Mouse (Mus musculus) lung, embryonic 14.5 days (tissue): ENCODE data around the gene Il6st. TPM values are rescaled to one million over a fixed set of nuclear protein-coding genes. Genes with fewer than 3 reads are reported as not detected.
A peak's percentile ranks its signal among the peaks of the same experiment; 100 is the strongest.

ENCODE experiments used
- ATAC-seq: fragments of 200-750 bp; cut with Nextera tagmentation; 2 replicates; pipeline ENCODE4 v1.8.0; 2017; ENCODE audit warnings: mild to moderate bottlenecking, moderate TSS enrichment, moderate library complexity; ENCODE audit not compliant: insufficient read depth
- DNase-seq: peaks from one replicate; pipeline ENCODE4 v3.0.0-alpha.2; 2015
- H3K27ac ChIP-seq: fragments of 300-500 bp; sonication (generic); 2 replicates; pipeline ENCODE4 v1.5.1; 2014; ENCODE audit warnings: low read depth, mild to moderate bottlenecking, moderate library complexity
- H3K27me3 ChIP-seq: fragments of 300-500 bp; sonication (generic); 2 replicates; pipeline ENCODE4 v1.6.1; 2014; ENCODE audit warnings: low read length, control low read depth; ENCODE audit not compliant: insufficient read depth
- H3K36me3 ChIP-seq: fragments of 300-500 bp; sonication (generic); 2 replicates; pipeline ENCODE4 v1.6.1; 2014; ENCODE audit warnings: control low read depth; ENCODE audit not compliant: insufficient read depth
- H3K4me1 ChIP-seq: fragments of 300-500 bp; sonication (generic); 2 replicates; pipeline ENCODE4 v1.6.1; 2014; ENCODE audit warnings: antibody characterized with exemption, control low read depth; ENCODE audit not compliant: insufficient read depth
- H3K4me2 ChIP-seq: fragments of 300-500 bp; sonication (generic); 2 replicates; pipeline ENCODE4 v1.6.1; 2014; ENCODE audit warnings: mild to moderate bottlenecking
- H3K4me3 ChIP-seq: fragments of 300-500 bp; sonication (generic); 2 replicates; pipeline ENCODE4 v1.5.1; 2014; ENCODE audit warnings: low read depth, low read length
- H3K9ac ChIP-seq: fragments of 300-500 bp; sonication (generic); 2 replicates; pipeline ENCODE4 v1.6.1; 2014
- H3K9me3 ChIP-seq: fragments of 300-500 bp; sonication (generic); 2 replicates; pipeline ENCODE4 v1.6.1; 2016; ENCODE audit warnings: low read depth, low read length, control low read depth
- CTCF ChIP-seq: IDR thresholded peaks from 2 replicates; pipeline ENCODE4 v1.5.1; 2016; ENCODE audit warnings: antibody characterized with exemption, low read depth
- WGBS: fragments of 180-500 bp; shearing (Covaris S2); extraction: QIAGEN DNeasy Blood & Tissue Kit; methylation state at CpG from one replicate; pipeline ENCODE4 v1.1.7; 2014; 5-methylcytosine and 5-hydroxymethylcytosine counted together
- polyA plus RNA-seq: library from polyadenylated mRNA; unstranded; fragments of >200 nt; fragmentation: Nextera tagmentation; extraction: Ambion mirVana; gene quantifications from 2 replicates; pipeline ENCODE4 v1.2.1, GENCODE M21; 2014

The Il6st gene
- polyA plus RNA-seq, 1 experiment from 2014 or later, result 41.3 TPM

DNA sequence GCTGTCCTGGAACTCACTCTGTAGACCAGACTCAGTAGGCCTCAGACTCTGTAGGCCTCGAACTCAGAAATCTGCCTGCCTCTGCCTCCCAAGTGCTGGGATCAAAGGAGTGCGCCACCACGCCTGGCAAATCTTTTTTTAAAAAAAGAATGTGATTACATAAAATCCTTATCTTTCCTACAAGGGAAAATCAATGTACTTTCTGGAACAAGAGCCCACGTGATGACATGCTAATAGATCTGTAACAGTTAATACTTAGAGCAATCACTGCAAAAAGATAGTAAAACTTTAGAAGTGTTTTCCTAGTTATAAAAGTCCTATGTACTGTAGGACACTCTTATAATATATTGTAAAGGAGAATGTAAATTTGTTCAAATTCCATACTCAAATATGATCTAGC is 36.2 kb downstream of the Il6st start:
- no peak overlapping the region for H3K4me3 ChIP-seq
- H3K27ac ChIP-seq, result no peak overlapping the region
- H3K9me3 ChIP-seq, result no peaks in the 10 kb centered on the region
- TF ChIP-seq CTCF, result no peak
- WGBS, result 84% methylated on average over 4 of the region's 4 CpGs
- ATAC-seq (no peak), DNase-seq (no peak)
- H3K27me3 ChIP-seq, result no peaks in the 10 kb centered on the region
- no peaks in the 10 kb centered on the region for H3K4me1 ChIP-seq
- no peak overlapping the region for H3K4me2 ChIP-seq
- no peak overlapping the region for H3K9ac ChIP-seq
- peaks cover 88% of the 10 kb centered on the region for H3K36me3 ChIP-seq

DNA sequence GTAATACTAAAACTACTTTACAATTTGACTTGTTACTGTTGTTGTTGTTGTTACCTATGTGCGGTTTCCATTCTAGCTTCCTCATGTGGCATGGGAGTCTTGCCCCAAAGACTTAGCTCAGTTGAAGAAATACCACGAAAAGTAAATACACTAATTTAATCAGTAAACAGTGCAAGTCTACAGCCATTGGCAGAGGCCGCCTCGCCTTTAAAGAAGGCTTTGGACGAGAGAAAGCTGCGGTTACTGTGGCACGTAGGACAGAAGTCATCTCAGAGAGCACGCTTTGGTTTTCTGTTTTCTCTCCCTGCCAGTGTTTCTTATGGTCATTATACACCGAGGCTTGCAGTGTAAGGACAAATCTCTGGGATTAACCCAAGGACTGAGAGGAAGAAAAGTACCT is 36.6 kb downstream of the Il6st start:
- no peaks in the 10 kb centered on the region for H3K9me3 ChIP-seq
- no peak for TF ChIP-seq CTCF
- no peak overlapping the region for H3K4me2 ChIP-seq
- DNase-seq (no peak), ATAC-seq (no peak)
- 0 out of 2 replicates have a peak overlapping the region, but pooled peaks have one; percentile 18 for H3K27ac ChIP-seq
- no peaks in the 10 kb centered on the region for H3K4me1 ChIP-seq
- no peak overlapping the region for H3K9ac ChIP-seq
- H3K27me3 ChIP-seq, result no peaks in the 10 kb centered on the region
- 73% methylated on average over 9 of the region's 9 CpGs for WGBS
- no peak overlapping the region for H3K4me3 ChIP-seq
- H3K36me3 ChIP-seq, result peaks cover 88% of the 10 kb centered on the region

DNA sequence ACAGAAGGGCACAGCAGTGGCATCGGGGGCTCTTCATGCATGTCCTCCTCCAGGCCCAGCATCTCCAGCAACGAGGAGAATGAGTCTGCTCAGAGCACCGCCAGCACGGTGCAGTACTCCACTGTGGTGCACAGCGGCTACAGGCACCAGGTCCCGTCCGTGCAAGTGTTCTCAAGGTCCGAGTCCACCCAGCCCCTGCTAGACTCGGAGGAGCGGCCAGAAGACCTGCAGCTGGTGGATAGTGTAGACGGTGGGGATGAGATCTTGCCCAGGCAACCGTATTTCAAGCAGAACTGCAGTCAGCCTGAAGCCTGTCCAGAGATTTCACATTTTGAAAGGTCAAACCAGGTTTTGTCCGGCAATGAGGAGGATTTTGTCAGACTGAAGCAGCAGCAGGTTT is 40.0 kb downstream of the Il6st start:
- Histone ChIP-seq H3K9me3 (no peaks in the 10 kb centered on the region), H3K27ac (no peak overlapping the region), H3K4me3 (no peak overlapping the region), H3K27me3 (no peaks in the 10 kb centered on the region), H3K9ac (no peak overlapping the region), H3K4me2 (no peak overlapping the region), H3K4me1 (no peaks in the 10 kb centered on the region), H3K36me3 (peaks cover 75% of the 10 kb centered on the region)
- ATAC-seq, result no peak
- WGBS, result 90% methylated on average over 13 of the region's 13 CpGs
- no peak for DNase-seq
- no peak for TF ChIP-seq CTCF

DNA sequence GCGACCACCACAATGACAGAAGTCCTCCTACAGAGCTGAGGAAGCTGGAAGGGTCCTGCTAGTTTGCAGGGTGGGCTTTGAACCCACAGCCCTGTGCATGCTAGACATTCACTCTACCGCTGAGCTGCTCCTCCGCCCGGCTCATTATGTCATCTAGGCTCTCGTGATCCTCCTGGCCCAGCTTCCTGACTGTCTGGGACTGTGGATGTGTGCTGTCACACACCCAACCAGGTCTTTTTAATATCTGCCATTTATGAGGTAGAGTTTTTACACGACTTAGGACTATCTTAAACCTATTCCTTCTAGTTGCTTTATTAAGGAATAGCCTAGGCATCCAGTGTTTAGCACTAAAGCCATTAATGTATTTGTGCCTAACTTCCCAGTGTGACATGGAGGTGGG is 41.6 kb downstream of the Il6st start:
- ATAC-seq, result no peak
- no peak overlapping the region for H3K27ac ChIP-seq
- H3K4me3 ChIP-seq, result no peak overlapping the region
- no peaks in the 10 kb centered on the region for H3K27me3 ChIP-seq
- H3K36me3 ChIP-seq, result peaks cover 62% of the 10 kb centered on the region
- H3K4me2 ChIP-seq, result no peak overlapping the region
- DNase-seq, result no peak
- H3K9me3 ChIP-seq, result no peaks in the 10 kb centered on the region
- H3K9ac ChIP-seq, result no peak overlapping the region
- 81% methylated on average over 6 of the region's 6 CpGs for WGBS
- H3K4me1 ChIP-seq, result no peaks in the 10 kb centered on the region
- TF ChIP-seq CTCF, result no peak

DNA sequence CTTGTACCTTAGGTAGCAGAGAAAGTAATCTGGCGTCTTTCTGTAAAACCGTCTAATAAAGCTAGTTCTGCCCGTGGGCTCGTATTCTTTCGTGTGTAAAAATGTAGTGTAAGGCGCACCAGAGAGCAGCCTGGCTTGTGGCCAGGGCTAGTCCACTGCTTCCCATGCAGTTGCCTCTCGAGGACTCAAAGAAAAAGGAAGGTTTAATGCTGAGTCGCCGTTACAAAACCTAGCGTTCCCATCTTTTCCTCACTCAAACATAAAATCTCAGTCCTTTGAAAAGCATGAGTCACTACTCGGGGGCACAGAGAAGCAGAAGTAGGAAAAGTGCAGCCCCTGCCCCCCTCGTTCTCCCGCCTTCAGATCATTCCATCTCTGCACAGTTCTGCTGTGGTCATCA is 42.9 kb downstream of the Il6st start:
- H3K4me3 ChIP-seq, result no peak overlapping the region
- no peaks in the 10 kb centered on the region for H3K27me3 ChIP-seq
- WGBS, result 84% methylated on average over 13 of the region's 13 CpGs
- no peak overlapping the region for H3K4me2 ChIP-seq
- TF ChIP-seq CTCF, result no peak
- ATAC-seq (no peak), DNase-seq (peak; percentile 37)
- H3K9me3 ChIP-seq, result no peaks in the 10 kb centered on the region
- no peak overlapping the region for H3K27ac ChIP-seq
- H3K9ac ChIP-seq, result no peak overlapping the region
- H3K36me3 ChIP-seq, result peaks cover 49% of the 10 kb centered on the region
- no peaks in the 10 kb centered on the region for H3K4me1 ChIP-seq

DNA sequence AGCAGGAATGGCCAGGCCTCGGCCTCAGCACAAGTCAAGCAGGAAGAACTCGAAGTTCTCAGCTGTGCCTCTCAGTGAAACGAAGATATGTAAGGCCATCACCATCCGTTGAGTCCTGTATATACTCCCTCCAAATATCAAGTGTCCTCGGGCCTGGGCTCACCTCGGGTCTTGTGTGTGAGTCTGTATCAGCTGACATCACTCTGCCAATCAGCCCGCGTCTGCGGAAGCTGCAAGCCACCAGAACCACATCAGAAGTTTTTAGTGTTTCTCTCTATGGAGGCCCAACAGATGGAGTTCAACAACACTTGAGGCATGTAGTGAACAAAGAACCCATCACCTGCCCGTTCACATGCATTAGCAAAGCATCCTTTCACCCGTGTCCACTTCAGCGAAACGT is 43.8 kb downstream of the Il6st start:
- Histone ChIP-seq H3K4me3 (no peak overlapping the region), H3K4me1 (no peaks in the 10 kb centered on the region), H3K27ac (no peak overlapping the region), H3K36me3 (peaks cover 44% of the 10 kb centered on the region), H3K9me3 (no peaks in the 10 kb centered on the region), H3K9ac (no peak overlapping the region), H3K4me2 (no peak overlapping the region), H3K27me3 (no peaks in the 10 kb centered on the region)
- ATAC-seq (no peak), DNase-seq (no peak)
- WGBS, result 82% methylated on average over 13 of the region's 13 CpGs
- TF ChIP-seq CTCF, result no peak

DNA sequence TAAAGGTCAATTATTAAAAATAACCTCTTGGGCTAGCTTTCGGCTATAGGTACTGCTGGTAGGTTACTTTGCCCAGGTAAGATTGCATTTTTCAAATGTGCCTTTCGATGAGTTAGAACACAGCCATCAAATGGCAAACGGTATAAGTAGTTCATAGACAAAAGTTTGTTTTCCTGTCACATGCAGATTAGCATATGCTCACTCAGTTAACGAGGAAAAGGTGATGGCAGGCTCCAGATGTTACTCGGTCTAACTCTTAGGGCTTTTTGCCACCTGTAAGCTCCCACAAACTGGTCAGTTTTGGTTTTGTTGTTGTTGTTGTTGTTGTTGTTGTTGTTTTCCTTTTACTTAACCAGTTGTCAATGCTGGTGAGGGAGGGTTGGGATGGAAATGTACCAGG is 44.6 kb downstream of the Il6st start:
- no peak overlapping the region for H3K27ac ChIP-seq
- no peak for DNase-seq
- H3K27me3 ChIP-seq, result no peaks in the 10 kb centered on the region
- 80% methylated on average over 5 of the region's 5 CpGs for WGBS
- H3K9ac ChIP-seq, result no peak overlapping the region
- H3K4me2 ChIP-seq, result no peak overlapping the region
- no peak for ATAC-seq
- no peaks in the 10 kb centered on the region for H3K4me1 ChIP-seq
- H3K36me3 ChIP-seq, result peaks cover 38% of the 10 kb centered on the region
- TF ChIP-seq CTCF, result no peak
- H3K4me3 ChIP-seq, result no peak overlapping the region
- no peaks in the 10 kb centered on the region for H3K9me3 ChIP-seq

DNA sequence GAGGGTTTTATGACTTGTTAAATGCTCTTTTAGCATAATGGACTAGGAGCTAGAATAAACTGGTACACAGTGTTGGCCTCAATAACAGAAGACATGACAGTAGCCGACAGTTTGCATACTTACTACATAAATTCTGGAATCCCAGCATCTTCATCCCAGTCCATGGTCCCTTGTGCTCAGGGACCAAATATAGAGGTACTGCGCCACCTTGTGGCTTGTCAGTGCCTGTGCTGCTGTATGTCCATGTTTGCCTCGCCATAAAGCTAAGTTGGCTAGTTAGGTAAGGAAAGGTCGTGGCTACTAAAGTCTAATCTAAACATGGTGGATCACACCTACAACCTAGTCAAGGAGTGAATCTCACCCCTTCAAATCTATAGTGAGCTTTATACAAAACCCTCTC is 45.6 kb downstream of the Il6st start:
- H3K27ac ChIP-seq, result no peak overlapping the region
- H3K36me3 ChIP-seq, result peaks cover 28% of the 10 kb centered on the region
- H3K9me3 ChIP-seq, result no peaks in the 10 kb centered on the region
- ATAC-seq (peak; percentile 55; the same call in 1 of the 2 replicates), DNase-seq (peak; percentile 87)
- no peaks in the 10 kb centered on the region for H3K4me1 ChIP-seq
- no peak overlapping the region for H3K9ac ChIP-seq
- no peak overlapping the region for H3K4me2 ChIP-seq
- peak; percentile 93 for TF ChIP-seq CTCF
- no peak overlapping the region for H3K4me3 ChIP-seq
- 19% methylated on average over 4 of the region's 4 CpGs for WGBS
- no peaks in the 10 kb centered on the region for H3K27me3 ChIP-seq
